Mouse (Mus musculus) right cerebral cortex, postnatal 4 days (tissue): ENCODE measurements at regions not wholly inside any gene's neighbourhood (a gene's known extent, or its start where the extent isn't known, plus 50 kb on each side); places are given as distances from the start of the nearest gene placed in this dataset.

Experiments
- DNase-seq: peaks from one replicate; pipeline ENCODE4 v3.0.0-alpha.2; 2022

GRCm38 (mm10) chr1:92776353-92776752 lies 55.1 kb upstream of the Gpc1 start:
- DNase-seq = no peak

DNA sequence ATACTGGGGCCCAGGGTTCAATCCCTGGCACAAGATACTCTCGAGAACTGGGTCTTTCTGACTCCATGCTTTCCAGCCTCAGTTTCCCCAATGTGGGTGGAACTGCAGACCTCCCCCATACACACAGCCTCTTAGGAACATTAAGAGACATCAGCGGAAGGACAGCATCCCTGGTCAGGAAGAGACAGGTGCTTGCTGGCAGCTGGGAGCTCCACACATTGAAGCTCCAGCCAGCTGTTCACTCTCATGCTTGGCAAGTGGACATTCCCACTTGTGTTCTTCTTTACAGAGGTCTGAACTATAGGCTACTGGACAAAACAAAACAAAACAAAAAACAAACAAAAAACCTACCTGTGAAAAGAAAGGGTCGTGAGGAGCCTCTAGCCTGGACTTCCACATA lies 55.5 kb upstream of the Gpc1 start:
- DNase-seq = no peak

GRCm38 (mm10) chr1:92774743-92775692 lies 56.4 kb upstream of the Gpc1 start:
- DNase-seq = no peak

- no peak for DNase-seq
Observed at GRCm38 (mm10) chr1:92774006-92774405, 57.4 kb upstream of the Gpc1 start.

GRCm38 (mm10) chr1:92772784-92773113 lies 58.7 kb upstream of the Gpc1 start:
- no peak for DNase-seq

- no peak for DNase-seq
Observed at GRCm38 (mm10) chr1:92772101-92772783, 59.2 kb upstream of the Gpc1 start.

- DNase-seq = peak; percentile 22
Observed at GRCm38 (mm10) chr1:92769696-92770095, 61.7 kb upstream of the Gpc1 start.

DNA sequence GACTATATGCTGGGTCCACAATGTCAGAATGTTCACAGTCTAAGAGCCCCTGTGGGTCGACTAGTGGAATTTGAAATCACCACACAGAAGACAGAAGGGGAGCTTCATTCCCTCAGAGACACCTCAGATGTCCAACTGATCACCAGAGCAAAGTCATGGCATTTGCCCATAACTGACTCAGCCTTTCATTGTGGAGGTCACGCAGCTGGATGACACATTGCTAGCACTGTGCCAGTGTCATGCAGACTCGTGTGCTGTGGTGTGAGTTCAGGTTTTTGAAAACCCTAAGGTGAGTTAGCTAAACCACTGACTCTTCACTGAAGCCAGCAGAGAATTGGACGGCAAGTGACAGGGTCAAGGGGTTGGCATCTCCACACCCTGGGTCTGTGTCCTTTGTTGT lies 62.3 kb upstream of the Gpc1 start:
- no peak for DNase-seq

- no peak for DNase-seq
Observed at GRCm38 (mm10) chr1:92766496-92766895, 64.9 kb upstream of the Gpc1 start.

DNA sequence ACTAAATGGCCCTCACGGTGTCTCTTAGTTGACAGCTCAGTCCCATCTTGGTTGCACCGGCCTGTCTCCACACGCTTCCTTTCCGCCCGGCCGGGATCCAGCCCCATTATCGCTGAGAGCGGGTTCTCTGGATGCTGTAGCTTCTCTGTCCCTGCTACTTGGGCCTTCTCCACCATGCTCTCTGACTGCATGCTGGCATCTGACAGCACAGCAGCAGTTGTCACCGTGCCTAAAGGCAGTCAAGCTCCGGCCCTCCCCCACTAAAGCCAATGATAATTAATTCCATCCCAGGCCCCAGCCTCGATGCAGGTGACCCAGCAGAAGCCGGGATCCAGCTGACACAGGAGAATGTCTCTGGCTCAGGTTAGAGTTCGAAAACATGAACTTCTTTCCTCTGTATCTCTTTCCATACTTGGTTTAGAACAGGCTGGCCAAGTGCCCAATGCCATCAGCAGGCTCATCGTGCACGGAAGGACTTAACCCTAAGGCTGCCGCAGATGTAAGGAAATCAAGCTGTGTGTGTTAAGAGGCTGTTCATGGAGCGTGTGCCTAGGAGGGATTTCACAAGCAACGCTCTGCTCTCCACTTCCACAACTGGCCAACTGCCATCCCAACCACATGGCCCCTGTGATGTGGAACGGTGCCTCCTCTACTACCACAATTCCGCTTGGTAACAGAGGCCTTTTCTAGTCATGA lies 76.5 kb upstream of the Gpc1 start:
- peak; percentile 40 for DNase-seq

DNA sequence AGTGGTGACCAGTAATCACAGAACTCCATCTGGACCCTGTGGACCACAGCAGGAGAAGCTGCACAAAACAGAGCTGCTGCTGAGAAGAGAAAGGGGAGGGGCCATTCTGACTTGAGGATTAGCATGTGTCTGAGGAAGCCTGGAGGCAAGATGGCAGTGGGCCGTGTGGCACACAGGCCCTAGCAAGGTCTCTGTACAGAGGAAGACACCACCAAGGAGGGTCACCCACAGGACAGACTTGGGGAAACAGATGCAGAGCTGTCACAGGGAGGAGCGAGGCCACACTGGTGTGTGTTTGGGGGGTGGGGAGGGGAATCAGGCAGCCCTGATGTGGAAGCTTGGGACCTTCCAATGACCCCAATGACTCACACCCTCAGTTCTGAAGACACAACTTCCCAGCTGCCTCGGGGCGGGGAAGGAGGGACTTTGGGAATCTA lies 79.7 kb upstream of the Gpc1 start:
- no peak for DNase-seq

- no peak for DNase-seq
Observed at GRCm38 (mm10) chr1:92749475-92749874, 82.0 kb upstream of the Gpc1 start.

- DNase-seq = no peak
Observed at GRCm38 (mm10) chr1:92745284-92745683, 86.2 kb upstream of the Gpc1 start.

DNA sequence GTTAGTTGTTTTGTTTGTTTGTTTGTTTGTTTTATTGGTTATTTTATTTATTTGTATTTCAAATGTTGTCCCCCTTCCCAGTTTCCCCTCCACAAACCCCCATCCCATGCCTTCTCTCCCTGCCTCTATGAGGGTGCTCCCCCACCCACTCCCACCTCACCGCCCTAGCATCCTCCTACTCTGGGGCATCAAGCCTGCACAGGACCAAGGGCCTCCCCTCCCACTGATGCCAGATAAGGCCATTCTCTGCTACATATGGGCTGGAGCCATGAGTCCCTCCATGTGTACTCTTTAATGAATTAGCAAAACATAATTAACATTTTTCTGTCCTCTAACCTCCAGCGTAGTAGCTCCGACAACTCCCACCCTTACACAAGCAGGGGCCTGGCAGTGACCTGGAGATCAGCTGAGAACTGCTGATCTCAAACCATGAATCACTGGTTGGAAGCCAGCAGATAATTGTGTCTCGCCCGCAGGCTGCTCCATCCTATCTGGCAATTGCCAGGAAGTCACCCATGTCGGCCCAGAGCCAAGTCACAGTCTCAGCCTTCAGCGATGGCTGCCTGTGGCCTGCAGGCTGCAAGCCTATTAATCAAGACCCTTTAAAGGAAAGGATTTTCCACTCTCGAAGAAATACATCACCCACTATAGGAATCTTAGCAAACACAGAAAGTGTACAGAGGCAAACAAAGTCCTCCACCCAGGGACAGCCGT lies 86.8 kb upstream of the Gpc1 start:
- peak; percentile 33 for DNase-seq

- DNase-seq = no peak
Observed at GRCm38 (mm10) chr1:92742881-92743621, 88.4 kb upstream of the Gpc1 start.

DNA sequence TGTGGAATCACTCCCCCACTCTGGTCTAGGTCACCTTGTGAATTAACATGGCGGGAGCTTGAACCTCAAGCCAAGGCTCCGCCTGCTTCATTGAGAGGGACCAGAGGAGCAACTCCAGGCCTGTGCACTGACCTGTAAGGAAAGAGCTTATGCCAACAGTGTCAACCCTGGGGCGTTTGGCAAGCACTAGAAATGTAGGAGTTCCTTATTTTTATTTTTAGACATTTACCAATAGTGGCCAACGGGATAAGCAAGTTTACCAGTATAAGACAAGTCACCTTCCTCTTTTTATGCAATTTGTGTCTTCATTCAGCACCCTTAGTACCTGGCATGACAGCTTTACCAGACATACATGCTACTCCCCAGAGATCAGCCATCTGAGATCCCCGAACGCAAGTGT lies 89.1 kb upstream of the Gpc1 start:
- DNase-seq = no peak

- no peak for DNase-seq
Observed at GRCm38 (mm10) chr1:92741047-92741446, 90.4 kb upstream of the Gpc1 start.

DNA sequence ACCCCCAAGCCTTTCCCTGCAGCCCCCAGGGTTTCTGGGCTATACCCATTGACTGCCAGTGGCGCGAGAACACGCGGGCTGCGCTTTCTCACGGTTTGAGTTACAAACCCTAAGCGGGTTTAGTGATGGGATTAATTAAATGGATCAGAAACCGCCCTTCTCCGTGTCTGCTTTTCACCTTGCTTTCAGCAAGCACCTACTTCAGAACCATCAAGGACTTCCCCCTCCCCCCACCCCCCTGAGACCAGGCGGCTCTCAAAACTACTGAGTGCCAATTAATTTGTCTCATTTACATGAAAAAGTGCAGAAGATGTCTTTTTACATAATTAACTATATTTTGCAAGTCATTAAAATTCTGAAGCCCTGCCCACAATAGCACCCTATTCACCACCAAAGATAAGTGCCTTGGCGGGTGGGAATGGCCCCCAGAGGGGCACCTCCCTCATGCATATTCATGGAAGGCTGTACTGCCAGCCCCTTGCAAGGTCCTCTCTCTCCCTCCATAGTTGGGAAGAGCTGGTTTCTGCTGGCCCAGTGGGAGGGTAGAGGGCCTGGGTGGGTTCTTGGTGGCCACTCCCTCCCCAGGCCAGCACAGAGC lies 89.1 kb upstream of the Otos start:
- DNase-seq = peak; percentile 15

GRCm38 (mm10) chr1:92736411-92736810 lies 87.8 kb upstream of the Otos start:
- no peak for DNase-seq

DNA sequence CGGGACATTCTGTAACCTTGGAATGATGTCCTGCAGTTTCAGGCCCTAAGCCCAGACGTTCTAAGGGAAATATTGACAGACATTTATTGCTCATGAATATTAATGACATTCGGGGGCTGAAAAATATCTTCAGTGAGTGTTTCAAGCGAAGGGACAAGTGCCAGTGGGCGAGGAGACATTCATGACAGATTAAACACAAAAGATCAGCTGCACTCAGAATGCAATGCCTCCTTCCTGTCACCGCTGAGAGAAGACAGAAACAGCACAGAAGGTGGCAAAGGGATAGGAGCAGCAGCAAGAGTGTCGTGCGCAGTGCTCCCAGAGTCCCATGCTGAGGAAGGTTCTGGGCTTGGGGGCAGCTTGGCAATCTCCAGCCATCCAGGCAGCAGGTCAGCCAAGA lies 85.1 kb upstream of the Otos start:
- DNase-seq = no peak

DNA sequence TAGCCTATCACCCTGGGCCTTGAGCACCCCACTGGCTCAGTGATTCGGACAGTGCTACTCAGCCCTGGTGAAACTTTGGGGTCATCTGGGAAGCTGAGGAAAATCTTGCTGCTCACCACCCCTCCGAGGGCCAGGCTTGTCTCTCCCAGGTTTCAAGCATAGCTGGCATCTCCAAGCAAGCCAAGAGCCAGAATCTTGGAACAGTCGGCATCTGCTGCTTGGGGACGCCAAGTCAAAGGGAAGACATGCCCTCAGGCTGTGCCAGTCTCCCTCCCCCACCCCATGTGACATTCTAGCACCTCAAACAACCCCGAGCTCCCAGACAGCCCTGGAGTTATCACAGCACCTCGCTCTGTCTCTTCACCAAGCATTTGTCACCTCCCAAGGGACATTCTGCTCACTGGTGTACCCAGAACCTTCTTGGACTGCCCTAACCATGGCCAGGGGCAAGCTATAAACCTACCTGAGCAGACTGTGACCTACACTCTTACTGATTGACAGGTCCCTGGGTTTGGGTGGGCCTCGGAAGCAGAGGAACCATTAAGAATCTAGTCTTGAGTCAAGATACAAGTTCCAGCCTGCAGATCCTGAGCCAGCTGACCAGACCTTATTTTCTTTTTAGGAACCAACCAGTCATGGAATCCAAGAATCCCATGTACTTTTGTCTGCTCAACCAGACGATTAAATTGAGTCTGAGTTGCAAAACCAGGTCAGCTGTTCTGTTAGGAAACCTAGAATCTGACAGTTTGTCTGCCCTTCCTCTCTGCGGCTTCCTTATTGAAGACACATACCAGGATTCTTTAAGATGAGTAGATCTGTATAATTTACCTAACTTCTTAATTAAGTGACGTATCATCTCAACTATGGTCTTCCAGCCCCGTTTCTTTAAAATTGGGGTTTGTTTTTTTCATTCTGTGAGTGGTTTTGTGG lies 83.0 kb upstream of the Otos start:
- no peak for DNase-seq
